Mouse (Mus musculus) brain, adult 10 weeks (tissue): ENCODE data around the gene Mrgprf. TPM values are rescaled to one million over a fixed set of nuclear protein-coding genes. Genes with fewer than 3 reads are reported as not detected.

ENCODE experiments used
- polyA plus RNA-seq: library from polyadenylated mRNA; stranded (reverse); fragments of 350-450 nt; fragmentation: Illumina TruSeq; extraction: RNeasy Lipid Tissue Mini Kit (QIAGEN cat#74804); gene quantifications from one replicate; pipeline ENCODE4 v1.2.3, GENCODE M21; 2015; ENCODE audit warnings: low read depth, low replicate concordance

The Mrgprf gene
- polyA plus RNA-seq: 0.61 TPM

GRCm38 (mm10) chr7:145300321-145301007 lies at the start of gene Mrgprf:
Gene Mrgprf, plus strand, starts transcription at chr7:145300828.

DNA sequence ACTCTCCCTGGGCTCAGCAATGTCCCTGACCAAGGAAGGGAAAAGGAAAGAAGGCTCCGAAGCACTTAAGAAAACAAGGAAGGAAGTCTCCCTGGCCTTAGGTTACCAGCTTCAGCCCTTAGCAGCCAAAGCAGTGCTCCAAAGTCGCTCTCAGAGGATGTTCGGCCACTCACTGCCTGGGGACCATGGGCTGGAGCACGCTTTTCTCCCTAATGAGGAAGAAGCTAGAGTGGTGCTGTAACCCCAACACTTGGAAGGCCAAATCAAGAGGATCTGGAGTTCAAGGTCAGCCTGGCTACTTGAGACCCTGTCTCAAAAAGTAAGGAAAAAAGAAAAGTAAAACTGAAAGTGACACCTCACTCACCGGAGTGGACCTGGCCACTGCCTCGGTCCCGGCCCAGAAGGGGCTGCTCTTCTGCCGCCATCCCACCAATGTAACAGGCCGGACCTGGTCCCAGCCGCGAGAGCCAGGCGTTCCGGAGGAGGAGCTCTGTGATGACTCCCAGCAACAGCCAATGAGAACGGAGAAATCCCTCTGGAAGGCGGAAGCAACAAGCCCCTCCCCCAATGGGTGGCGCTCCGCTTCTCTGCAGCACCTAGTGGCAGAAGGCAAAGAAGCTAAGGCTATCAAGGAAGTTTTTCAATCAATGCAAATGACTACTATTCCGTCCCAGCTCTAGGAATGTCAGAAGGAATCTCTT lies 17.0 kb upstream of the Mrgprf start, which contains the start of gene Tpcn2:
Gene Tpcn2, minus strand, starts transcription at position 525 of the 701 bp plus-strand sequence.

DNA sequence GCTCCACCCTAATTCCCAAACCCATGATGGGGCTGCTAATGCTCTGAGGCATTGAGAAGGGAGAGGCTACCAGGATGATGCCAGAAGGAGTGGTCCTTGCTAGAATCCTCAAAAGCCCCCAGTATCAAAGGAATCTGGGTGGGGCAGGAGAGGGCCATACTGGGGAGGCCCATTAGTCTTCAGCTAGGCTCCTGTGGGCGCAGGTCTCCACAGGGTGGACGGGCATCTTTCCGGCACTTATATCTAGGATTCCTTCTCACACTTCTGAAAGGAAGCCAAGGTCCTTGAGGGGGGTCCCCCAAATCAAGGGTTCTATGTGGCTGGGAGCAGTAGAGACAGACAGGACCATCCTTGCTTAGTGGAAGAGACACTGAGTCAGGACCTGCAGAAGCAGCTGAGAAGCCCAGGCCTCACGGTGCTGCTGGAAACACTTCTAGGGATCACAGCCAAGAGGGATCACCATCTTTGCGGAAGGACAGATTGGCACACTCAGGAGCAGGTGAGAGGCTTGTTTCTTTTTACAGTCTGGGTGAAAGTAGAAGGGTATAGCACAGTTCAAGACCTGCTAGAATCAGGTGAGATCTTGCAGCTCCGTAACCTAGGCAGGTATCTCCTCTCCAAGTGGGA lies 14.3 kb downstream of the Mrgprf start, which contains the start of gene Mrgprd:
Gene Mrgprd, plus strand, starts transcription at position 51 of the 627 bp plus-strand sequence.

Other genes starting within 250 kb of the Mrgprf start
- gene 1810010D01Rik, start 92.7 kb upstream of the Mrgprf start, polyA plus RNA-seq: not detected
- gene Tpcn2, start 16.8 kb upstream of the Mrgprf start, polyA plus RNA-seq: 4.5 TPM
- not detected for gene Mrgprd, start 14.0 kb downstream of the Mrgprf start, polyA plus RNA-seq